Mouse (Mus musculus) kidney, adult 8-10 months (tissue): ENCODE measurements around the gene Fam172a.

Experiments
- DNase-seq, 2 experiments: peaks; one replicate each; pipeline ENCODE4 v3.0.0; 2022

The Fam172a gene

DNA sequence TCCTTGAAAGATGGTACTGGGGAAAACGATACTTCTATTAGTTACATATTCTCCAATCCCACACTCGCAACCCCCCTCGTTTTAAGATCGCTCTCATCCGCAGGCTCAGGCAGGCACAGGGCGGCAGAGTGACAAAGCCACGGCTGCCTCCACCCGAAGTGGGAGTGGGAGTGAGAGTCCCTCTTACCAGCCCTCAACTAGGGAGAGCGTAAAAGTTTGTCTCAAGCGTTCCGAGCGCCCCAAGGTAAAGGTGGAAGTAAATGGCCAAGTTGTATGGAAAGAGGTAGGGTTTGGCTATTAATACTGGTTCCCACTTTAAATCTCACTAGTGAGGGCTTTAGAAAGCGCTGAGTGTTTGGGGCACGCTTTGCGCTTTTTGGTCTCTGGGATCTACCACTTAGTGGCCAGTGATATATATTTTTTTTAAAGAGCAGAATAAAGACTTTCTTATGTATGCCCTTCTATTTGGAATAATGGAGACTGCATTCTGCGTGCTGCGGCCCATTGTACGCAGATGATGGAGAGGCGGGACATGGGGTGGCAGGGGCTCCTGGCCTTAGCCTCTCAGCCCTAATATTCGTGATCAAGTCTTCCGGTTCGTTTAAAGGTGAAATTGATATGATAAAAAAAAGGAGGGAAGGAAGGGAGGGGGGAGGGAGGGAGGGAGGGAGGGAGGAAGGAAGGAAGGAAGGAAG, 500.2 kb downstream of the Fam172a start:
- DNase-seq: no peak

DNA sequence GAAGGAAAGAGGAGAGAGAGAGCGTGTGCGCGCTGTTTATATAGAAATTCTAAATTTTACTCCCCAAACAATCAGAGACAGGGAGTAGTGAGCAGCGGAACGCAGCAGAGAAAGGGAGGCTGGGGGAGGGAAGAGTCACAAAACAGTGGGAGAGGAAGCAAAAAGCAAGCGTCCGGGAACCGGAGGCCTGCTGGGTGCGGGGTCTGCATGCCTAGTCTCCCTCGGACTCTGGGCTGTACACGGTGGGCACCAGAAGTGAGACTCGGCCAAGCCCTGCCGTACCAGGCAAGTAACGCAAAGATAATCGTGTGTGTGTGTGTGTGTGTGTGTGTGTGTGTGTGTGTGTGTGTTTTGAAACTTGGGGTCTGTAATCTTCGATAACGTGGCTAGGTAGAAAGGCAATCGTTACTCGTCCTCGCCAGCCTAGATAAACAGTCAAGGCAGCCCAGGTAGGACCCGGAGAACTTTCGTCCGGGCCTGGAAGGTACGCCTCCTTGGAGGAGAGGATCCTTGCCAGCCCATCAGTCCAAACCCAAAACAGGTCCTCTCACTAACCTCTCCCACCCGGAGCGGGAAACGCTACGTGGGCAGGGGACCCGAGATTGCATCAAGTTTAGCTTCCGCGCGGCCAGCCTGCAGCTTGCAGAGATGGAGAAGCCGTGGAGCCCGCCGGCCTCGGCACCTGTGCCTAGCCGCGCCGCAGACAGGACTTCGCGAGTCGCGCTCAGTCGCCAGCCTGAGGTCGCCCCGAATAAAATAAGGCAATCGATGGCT, 500.9 kb downstream of the Fam172a start:
- no peak for DNase-seq

DNA sequence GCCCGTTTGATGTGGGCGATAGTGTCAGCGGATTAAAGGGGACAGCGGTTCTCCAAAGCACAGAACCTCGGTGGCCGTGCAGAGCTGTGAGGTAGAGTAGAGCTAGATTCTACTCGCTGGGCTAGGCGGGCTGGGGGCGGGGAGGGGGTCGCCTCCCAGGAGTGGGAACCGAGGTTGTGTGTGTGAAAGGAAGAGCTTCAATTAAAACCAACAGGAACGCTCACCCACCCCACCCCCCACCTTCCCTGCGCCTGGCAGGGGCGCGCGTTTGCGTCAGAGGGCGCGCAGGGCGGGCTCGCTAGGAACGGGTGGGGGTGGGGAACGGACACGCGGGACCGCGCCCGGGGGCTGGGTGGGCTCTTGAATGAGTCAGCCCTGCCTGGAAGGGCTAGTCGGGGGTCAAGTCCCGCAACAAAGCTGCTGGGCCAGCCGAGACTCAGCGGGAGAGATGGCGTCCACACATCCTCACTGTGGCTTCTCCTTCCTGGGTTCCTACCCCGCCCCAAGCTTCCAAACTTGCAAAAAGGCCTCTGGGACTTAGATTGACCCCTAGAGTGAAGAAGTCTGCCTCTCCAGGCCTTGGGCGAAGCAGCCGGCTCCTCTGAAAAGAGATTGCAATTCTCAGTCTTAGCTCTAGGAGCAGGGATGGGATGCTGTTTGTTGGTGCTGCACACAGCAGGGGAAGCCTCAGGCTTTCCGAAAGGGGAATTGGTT, 501.7 kb downstream of the Fam172a start:
- DNase-seq: no peak

DNA sequence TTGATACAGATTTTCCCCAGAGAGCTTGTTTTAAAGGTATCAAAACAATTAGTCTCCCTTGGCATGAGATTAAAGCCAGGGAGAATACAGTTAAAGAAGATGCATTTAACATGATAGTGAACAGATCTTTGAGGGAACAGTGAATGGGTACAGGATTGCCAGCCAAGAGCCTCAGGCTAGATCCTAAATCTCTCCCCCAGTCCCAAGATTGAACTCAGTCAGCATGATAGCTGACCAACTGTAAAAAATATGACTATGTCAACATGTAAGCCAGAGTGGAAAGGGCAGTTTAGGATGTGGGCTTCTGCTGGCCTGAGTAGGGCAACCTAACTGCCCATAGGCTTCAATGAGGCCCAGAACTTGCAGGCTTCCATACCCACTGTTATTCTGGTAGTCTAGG, 503.6 kb downstream of the Fam172a start:
- DNase-seq: no peak

DNA sequence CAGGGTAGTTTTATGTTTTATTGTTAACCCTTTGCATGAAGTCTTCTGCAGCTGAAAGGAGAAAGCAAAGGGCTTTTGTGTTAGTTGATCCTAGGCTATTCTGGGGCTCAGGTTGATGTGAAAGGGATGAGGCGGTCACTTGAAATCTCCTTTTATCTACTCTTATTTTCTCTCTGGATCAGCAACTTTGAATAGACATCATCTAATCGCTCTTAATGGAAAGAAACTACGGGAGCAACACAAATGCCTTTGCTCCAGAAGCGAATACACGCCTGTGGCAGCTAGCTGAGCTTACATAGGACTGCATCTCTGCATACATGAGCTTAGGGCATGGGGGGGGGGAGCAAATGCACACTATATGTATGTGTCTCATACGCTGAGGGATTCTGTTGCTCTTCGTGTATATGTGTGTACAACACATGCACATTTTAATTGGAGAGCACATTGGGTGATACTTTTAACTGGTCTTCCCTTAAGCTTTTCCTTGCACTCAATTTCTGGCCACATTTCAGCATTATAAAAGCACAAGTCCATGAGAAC, 505.1 kb downstream of the Fam172a start:
- DNase-seq: no peak

DNA sequence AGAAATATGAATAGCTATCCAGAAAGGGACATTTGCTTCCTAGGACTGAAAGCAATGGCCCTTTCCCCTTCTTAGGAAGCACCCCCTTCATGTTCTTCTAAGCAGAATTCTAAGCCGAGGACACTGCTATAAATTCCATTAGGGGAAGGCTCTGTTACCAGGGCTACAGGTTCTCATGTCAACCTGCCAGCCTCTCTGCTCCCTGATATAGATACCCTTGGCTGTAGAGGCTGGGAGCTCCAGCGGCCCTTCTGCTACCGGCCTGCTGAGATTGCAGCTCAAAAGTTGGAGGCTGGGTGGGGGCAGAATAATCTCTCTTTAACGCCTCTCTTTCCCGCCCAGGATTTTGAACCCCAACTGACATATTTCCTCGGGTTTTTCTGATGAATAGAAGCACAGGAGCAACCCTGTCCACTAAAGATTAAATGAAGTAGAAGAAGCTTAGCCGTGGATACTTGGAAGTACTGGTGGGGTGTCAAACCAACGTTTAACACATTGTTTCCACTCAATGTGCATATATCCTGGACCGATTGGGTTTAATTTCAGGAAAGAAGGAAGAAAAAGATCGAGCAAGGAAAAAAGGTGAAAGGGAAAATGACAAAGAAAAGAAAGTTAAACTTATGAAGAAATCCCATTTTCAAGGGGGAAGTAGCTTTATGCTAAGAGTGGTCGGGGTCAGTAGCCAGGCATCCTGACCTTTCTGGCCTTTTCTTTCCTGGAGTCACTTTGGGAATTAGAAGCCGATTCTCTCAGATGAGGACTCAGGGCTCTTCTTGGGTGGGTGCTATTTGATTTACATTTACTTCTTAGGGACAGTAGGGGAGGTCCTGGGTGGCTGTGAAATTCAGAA, 506.2 kb downstream of the Fam172a start:
- no peak for DNase-seq

DNA sequence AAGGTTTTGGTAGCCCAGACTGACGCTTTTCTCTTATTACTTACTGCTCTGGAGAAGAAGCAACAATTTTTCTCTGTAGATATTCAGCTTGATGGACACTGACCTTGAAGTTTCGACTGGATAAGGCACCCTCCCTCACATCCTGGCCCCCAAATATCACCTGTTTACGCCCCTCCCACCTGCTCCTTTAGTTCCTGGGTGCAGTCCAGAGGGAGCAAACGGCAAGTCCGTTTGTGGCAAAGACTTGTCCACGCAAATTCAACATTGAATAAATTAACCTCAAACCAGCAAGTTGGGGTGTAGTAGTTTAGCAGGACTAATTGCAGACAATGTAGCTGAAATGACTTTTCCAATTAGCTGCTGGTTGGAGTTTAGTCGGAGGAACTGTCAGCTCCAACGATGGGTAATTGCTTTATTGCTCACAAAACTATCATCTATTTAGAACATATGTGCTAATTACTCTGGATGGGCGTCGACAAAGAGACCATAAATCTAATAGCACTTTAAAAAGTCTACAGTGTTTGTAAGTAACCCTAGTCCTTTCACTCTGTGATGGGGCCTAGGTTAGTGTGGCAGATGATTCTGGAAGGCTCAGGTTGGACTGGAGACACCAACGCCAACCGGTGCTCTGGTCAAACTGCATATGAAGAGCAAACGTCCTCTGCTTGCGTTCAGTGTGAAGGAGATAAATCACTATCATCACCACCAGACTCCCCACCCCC, 507.0 kb downstream of the Fam172a start:
- no peak for DNase-seq

DNA sequence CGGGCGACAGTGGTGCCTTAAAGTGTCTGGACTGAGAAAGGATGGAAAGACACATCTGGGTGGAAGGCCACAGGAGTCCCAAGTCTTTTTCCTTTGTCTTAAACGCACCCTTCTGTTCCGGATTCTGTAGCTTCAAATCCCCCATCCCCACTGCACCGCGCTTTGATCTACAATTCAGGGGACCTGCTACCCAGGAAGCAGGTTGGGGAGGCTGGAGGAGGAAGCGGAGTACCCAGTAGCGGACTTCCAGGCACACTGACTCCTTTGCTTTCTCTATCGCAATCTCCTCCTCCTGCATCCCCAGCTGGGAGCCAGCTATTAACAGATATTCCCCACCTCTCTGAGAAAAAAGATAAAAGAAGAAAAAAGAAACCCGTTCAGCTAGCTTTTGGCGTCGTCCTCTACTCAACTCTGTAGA, 507.8 kb downstream of the Fam172a start:
- DNase-seq: no peak

DNA sequence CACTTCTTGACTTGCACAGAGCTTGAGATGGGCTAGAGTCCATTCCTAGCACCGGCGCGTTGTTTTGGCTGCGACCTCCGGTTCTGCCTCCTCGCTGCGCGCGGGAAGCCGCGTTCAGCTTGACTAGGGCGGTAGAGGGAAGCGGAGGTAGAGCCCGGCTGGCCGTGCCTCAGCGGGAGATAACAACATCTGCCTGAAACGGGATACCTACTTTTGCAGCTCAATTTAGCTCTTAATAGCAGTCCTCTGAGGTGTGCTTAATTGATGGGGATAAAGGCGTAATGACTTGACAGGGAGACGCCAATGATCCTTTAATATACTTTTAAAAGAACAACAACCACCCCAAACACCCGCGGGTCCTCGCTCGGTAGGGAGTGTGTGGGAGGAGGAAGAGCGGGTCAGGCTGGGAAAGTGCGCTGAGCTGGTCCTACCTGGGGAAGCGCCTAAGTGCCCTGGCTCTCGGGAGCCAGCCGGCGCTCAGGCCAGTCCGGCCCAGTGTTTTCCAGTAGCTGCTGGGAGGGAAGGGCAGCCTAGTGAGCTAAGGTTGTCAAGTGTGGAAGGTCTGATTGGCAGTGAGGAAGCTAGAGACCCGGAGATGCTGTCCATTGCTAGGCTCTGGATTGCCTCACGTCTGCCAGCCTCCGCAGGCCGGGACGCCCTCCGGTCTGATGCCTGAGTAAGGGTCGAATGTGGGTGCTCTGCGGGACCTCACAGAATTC, 508.4 kb downstream of the Fam172a start:
- DNase-seq: no peak

DNA sequence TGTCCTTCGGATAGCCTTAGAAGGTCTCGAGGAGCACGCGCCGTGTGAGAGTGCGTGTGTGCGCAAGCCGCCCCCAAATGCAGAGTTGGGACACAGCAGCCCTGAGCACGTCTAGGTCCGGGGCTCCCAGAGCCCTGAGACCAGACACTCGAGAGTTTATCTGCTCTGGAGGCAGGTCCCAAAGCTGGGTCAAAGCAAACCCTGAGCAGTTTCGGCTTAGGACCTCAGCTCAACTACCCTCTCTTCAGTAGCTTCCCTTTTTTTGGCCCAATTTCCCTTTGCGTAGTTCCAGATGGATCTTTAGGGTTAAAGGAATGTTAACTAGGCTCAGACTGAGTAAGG, 508.9 kb downstream of the Fam172a start:
- DNase-seq: no peak

DNA sequence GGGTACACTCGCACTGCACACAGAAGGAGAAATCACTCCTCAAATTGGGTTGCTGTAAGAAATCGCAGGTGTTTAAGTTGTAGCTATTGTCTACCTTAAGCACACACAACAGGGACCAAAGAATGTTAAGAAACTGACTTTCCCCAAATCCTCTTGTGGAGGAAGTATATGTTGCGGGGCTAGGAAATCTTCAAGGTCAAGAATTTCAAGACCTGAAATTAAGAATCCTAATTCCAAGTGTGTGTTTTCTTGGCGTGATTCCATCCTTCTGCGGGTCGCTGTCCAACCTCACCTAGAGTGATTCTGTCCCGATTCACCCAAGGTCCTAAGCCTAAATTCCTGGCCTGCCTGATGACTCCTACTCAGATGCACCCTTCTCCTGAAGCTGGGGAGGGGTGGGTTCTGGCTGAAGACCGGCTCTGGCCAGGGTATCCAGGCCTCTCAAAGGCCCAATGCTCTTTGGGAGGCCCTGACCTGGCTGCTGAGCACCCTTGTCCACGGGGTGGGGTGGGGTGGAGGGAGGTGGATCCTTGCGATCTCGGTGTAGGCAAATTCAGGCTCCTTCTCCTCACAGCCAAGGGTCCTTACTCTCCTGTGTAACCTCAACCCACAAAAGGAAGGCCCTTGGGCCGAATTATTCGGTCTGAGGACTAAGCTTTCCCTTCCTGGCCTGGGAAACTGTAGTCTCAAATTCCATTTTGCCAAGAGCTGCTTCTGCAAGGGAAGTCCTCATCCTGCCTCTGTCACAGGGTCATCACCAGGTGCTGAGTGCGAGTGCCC, 509.6 kb downstream of the Fam172a start:
- no peak for DNase-seq

DNA sequence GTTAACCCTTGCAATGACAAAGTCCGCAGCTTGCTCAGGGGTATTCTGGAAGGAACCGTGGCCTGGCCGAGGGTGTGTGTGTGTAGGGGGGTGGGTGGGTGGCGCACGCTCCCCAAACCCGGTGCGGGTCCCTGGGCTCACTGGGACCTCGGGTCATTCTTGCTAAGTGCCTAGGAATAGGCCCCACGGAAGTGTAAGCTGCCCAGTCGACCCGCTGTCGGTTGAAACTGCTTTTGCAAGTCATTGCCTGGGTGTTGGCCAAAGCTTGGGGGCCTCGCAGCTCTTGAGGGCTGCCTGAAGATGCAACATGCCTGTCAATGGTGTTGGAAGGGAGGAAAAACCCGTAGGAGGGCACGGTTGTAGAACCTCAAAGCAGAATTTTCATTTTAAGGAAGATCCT, 510.3 kb downstream of the Fam172a start:
- DNase-seq: no peak

DNA sequence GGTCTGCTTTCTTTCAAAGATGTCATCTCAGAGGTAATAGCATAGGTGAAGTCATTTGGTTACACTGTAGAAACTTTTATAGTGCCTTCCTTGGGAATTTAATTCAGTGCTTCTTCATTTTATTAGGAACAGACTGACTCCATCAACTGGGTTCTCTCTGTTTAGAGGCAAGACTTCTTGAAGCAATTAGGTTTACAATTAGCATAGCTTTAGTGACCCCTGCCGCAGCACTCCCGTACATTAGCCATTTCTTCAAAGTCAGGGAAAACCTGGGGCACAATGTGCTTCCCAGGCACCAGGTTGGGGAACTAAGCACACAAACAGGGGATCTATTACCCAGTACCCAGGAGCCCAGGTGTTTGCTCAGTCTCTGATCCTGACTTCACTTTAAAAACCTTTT, 511.3 kb downstream of the Fam172a start:
- DNase-seq: no peak

DNA sequence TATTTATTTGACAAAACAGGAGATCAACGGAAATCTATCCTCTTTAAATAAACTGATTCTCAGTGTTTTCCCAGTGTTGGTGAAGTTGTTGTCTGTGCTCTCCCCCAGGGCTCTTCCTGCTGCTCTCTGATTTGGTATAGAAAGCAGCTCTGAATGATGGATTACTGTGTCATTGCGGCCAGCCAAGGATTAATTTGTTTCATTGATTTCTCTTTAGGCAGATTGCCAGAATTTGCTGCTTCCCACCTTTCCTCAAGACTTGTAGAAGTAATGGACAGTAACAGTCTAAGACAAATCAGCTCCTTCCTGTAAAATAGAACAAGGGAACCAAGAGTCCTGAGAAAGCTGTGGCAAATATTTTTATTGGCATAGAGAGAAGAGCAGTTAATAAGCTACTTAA, 513.4 kb downstream of the Fam172a start:
- no peak for DNase-seq
